Mouse (Mus musculus): ENCODE results near the gene Hdac11. TPM values are rescaled to one million over a fixed set of nuclear protein-coding genes. Genes with fewer than 3 reads are reported as not detected.

Hdac11 gene
- polyA plus RNA-seq, 1 experiment from 2014 or later: 7.7 TPM

GRCm38 (mm10) chr6:91212571-91212970, 56.1 kb downstream of the Hdac11 start:
- WGBS: 2% methylated on average over 28 of the region's 29 CpGs
- Histone ChIP-seq H3K27ac (ENCODE audit: low read length) (no peak overlapping the region), H3K4me1 (replicated peaks; ENCODE audit: control insufficient read depth, insufficient read depth, low read length) (peaks cover 10% of the 10 kb centered on the region), H3K36me3 (ENCODE audit: control insufficient read depth, insufficient read depth, low read length) (no peaks in the 10 kb centered on the region), H3K9me3 (ENCODE audit: control insufficient read depth, low read length) (no peaks in the 10 kb centered on the region), H3K27me3 (ENCODE audit: control insufficient read depth, insufficient read depth, low read depth, low read length) (peaks cover 9% of the 10 kb centered on the region), H3K9ac (ENCODE audit: low read length) (peak overlapping the region; percentile 56), H3K4me2 (ENCODE audit: low read depth, low read length) (peak overlapping the region; percentile 54), H3K4me3 (ENCODE audit: low read length) (peak overlapping the region; percentile 39)
- ATAC-seq (ENCODE audit: low read depth): peak; percentile 84

- Histone ChIP-seq H3K27me3 (ENCODE audit: control insufficient read depth, insufficient read depth, low read depth, low read length) (peaks cover 9% of the 10 kb centered on the region), H3K36me3 (ENCODE audit: control insufficient read depth, insufficient read depth, low read length) (no peaks in the 10 kb centered on the region), H3K27ac (ENCODE audit: low read length) (no peak overlapping the region), H3K4me2 (ENCODE audit: low read depth, low read length) (peak overlapping the region; percentile 54), H3K9ac (ENCODE audit: low read length) (peak overlapping the region; percentile 56; the same call in 1 of the 2 replicates), H3K4me1 (replicated peaks; ENCODE audit: control insufficient read depth, insufficient read depth, low read length) (peaks cover 13% of the 10 kb centered on the region), H3K4me3 (ENCODE audit: low read length) (peak overlapping the region; percentile 39), H3K9me3 (ENCODE audit: control insufficient read depth, low read length) (no peaks in the 10 kb centered on the region)
- peak; percentile 7; the same call in 1 of the 2 replicates for ATAC-seq (ENCODE audit: low read depth)
- 47% methylated on average over 21 of the region's 21 CpGs for WGBS
Measured at GRCm38 (mm10) chr6:91213287-91214218, 57.1 kb downstream of the Hdac11 start.

GRCm38 (mm10) chr6:91215454-91215853, 59.0 kb downstream of the Hdac11 start:
- peaks cover 9% of the 10 kb centered on the region for H3K27me3 ChIP-seq (ENCODE audit: control insufficient read depth, insufficient read depth, low read depth, low read length)
- H3K4me1 ChIP-seq (replicated peaks; ENCODE audit: control insufficient read depth, insufficient read depth, low read length): peaks cover 13% of the 10 kb centered on the region
- ATAC-seq (ENCODE audit: low read depth): no peak
- H3K36me3 ChIP-seq (ENCODE audit: control insufficient read depth, insufficient read depth, low read length): no peaks in the 10 kb centered on the region
- 67% methylated on average over 1 of the region's 1 CpGs for WGBS
- no peak overlapping the region for H3K9ac ChIP-seq (ENCODE audit: low read length)
- H3K9me3 ChIP-seq (ENCODE audit: control insufficient read depth, low read length): no peaks in the 10 kb centered on the region
- no peak overlapping the region for H3K27ac ChIP-seq (ENCODE audit: low read length)
- no peak overlapping the region for H3K4me2 ChIP-seq (ENCODE audit: low read depth, low read length)
- H3K4me3 ChIP-seq (ENCODE audit: low read length): no peak overlapping the region

GRCm38 (mm10) chr6:91218445-91218844, 62.0 kb downstream of the Hdac11 start:
- no peaks in the 10 kb centered on the region for H3K9me3 ChIP-seq (ENCODE audit: control insufficient read depth, low read length)
- H3K36me3 ChIP-seq (ENCODE audit: control insufficient read depth, insufficient read depth, low read length): no peaks in the 10 kb centered on the region
- peaks cover 2% of the 10 kb centered on the region; the same call in 1 of the 2 replicates for H3K27me3 ChIP-seq (ENCODE audit: control insufficient read depth, insufficient read depth, low read depth, low read length)
- H3K27ac ChIP-seq (ENCODE audit: low read length): no peak overlapping the region
- no peak for ATAC-seq (ENCODE audit: low read depth)
- H3K9ac ChIP-seq (ENCODE audit: low read length): no peak overlapping the region
- H3K4me3 ChIP-seq (ENCODE audit: low read length): no peak overlapping the region
- no peak overlapping the region for H3K4me2 ChIP-seq (ENCODE audit: low read depth, low read length)
- H3K4me1 ChIP-seq (replicated peaks; ENCODE audit: control insufficient read depth, insufficient read depth, low read length): peaks cover 3% of the 10 kb centered on the region
- 39% methylated on average over 9 of the region's 9 CpGs for WGBS

- H3K9ac ChIP-seq (ENCODE audit: low read length): no peak overlapping the region
- H3K27ac ChIP-seq (ENCODE audit: low read length): no peak overlapping the region
- no peak overlapping the region for H3K4me3 ChIP-seq (ENCODE audit: low read length)
- 35% methylated on average over 3 of the region's 3 CpGs for WGBS
- H3K4me1 ChIP-seq (replicated peaks; ENCODE audit: control insufficient read depth, insufficient read depth, low read length): 0 out of 2 replicates have a peak, but pooled peaks cover 3% of the 10 kb centered on the region
- no peaks in the 10 kb centered on the region for H3K9me3 ChIP-seq (ENCODE audit: control insufficient read depth, low read length)
- H3K4me2 ChIP-seq (ENCODE audit: low read depth, low read length): no peak overlapping the region
- H3K36me3 ChIP-seq (ENCODE audit: control insufficient read depth, insufficient read depth, low read length): no peaks in the 10 kb centered on the region
- H3K27me3 ChIP-seq (ENCODE audit: control insufficient read depth, insufficient read depth, low read depth, low read length): no peaks in the 10 kb centered on the region; the same call in 1 of the 2 replicates
- no peak for ATAC-seq (ENCODE audit: low read depth)
Measured at GRCm38 (mm10) chr6:91218871-91219270, 62.4 kb downstream of the Hdac11 start.

- no peak overlapping the region for H3K4me3 ChIP-seq (ENCODE audit: low read length)
- ATAC-seq (ENCODE audit: low read depth): no peak
- H3K4me2 ChIP-seq (ENCODE audit: low read depth, low read length): no peak overlapping the region
- no peak overlapping the region for H3K9ac ChIP-seq (ENCODE audit: low read length)
- H3K4me1 ChIP-seq (replicated peaks; ENCODE audit: control insufficient read depth, insufficient read depth, low read length): 0 out of 2 replicates have a peak, but pooled peaks cover 3% of the 10 kb centered on the region
- no peaks in the 10 kb centered on the region; the same call in 1 of the 2 replicates for H3K27me3 ChIP-seq (ENCODE audit: control insufficient read depth, insufficient read depth, low read depth, low read length)
- H3K9me3 ChIP-seq (ENCODE audit: control insufficient read depth, low read length): no peaks in the 10 kb centered on the region
- H3K27ac ChIP-seq (ENCODE audit: low read length): no peak overlapping the region
- no peaks in the 10 kb centered on the region for H3K36me3 ChIP-seq (ENCODE audit: control insufficient read depth, insufficient read depth, low read length)
Measured at GRCm38 (mm10) chr6:91220062-91220461, 63.6 kb downstream of the Hdac11 start.

- Histone ChIP-seq H3K36me3 (ENCODE audit: control insufficient read depth, insufficient read depth, low read length) (no peaks in the 10 kb centered on the region), H3K4me2 (ENCODE audit: low read depth, low read length) (no peak overlapping the region), H3K9me3 (ENCODE audit: control insufficient read depth, low read length) (no peaks in the 10 kb centered on the region), H3K27me3 (ENCODE audit: control insufficient read depth, insufficient read depth, low read depth, low read length) (no peaks in the 10 kb centered on the region; the same call in 1 of the 2 replicates), H3K4me3 (ENCODE audit: low read length) (no peak overlapping the region), H3K9ac (ENCODE audit: low read length) (no peak overlapping the region), H3K27ac (ENCODE audit: low read length) (no peak overlapping the region), H3K4me1 (replicated peaks; ENCODE audit: control insufficient read depth, insufficient read depth, low read length) (0 out of 2 replicates have a peak, but pooled peaks cover 5% of the 10 kb centered on the region)
- 4% methylated on average over 3 of the region's 3 CpGs for WGBS
- no peak for ATAC-seq (ENCODE audit: low read depth)
Measured at GRCm38 (mm10) chr6:91221094-91221493, 64.6 kb downstream of the Hdac11 start.

- H3K9me3 ChIP-seq (ENCODE audit: control insufficient read depth, low read length): no peaks in the 10 kb centered on the region
- H3K9ac ChIP-seq (ENCODE audit: low read length): no peak overlapping the region
- H3K4me3 ChIP-seq (ENCODE audit: low read length): no peak overlapping the region
- no peak overlapping the region for H3K4me2 ChIP-seq (ENCODE audit: low read depth, low read length)
- no peak overlapping the region for H3K27ac ChIP-seq (ENCODE audit: low read length)
- no peaks in the 10 kb centered on the region; the same call in 1 of the 2 replicates for H3K27me3 ChIP-seq (ENCODE audit: control insufficient read depth, insufficient read depth, low read depth, low read length)
- ATAC-seq (ENCODE audit: low read depth): peak; percentile 53
- 0 out of 2 replicates have a peak, but pooled peaks cover 5% of the 10 kb centered on the region for H3K4me1 ChIP-seq (replicated peaks; ENCODE audit: control insufficient read depth, insufficient read depth, low read length)
- WGBS: 56% methylated on average over 10 of the region's 10 CpGs
- H3K36me3 ChIP-seq (ENCODE audit: control insufficient read depth, insufficient read depth, low read length): no peaks in the 10 kb centered on the region
Measured at GRCm38 (mm10) chr6:91222694-91223346, 66.4 kb downstream of the Hdac11 start.

Measured in lung, embryonic 16.5 days (tissue).